Mouse (Mus musculus) cortical plate, adult 2 months (tissue): ENCODE results near the gene Kdelr1.

Source experiments
- CTCF ChIP-seq: fragments of 200-500 bp; IDR thresholded peaks from 2 replicates; pipeline ENCODE4 v1.5.1; 2011; ENCODE audit warnings: mild to moderate bottlenecking, control low read depth, low read length; ENCODE audit not compliant: insufficient read depth; ENCODE audit errors: extremely low read depth
- POLR2A ChIP-seq: fragments of 200-500 bp; IDR thresholded peaks from 2 replicates; pipeline ENCODE4 v1.6.1; 2011; ENCODE audit warnings: mild to moderate bottlenecking, low read length, control low read depth; ENCODE audit not compliant: insufficient read depth; ENCODE audit errors: extremely low read depth

DNA sequence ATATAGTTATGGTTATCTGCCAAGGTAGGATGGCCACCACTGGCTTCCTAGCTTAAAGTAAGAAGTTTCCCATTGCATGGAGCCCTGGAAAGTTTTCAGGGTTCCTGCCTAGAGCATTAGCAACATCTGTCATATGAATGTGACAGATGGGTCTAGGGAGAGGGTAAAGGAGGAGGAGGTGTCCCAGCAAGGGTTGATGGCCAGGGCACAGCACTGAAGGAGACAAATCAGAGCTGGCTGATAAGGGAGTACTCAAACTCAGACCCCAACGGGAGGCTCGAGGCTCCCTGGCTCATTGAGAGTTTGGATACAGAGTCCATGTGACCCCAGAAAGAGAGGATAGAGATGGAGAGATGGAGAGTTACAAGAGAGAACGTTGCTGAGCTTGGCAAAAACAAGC is 21.9 kb upstream of the Kdelr1 start:
- TF ChIP-seq CTCF, result no peak
- TF ChIP-seq POLR2A, result no peak
